Comparison of ENCODE assay signal across 24 mouse cellular contexts in the genomic region with DNA sequence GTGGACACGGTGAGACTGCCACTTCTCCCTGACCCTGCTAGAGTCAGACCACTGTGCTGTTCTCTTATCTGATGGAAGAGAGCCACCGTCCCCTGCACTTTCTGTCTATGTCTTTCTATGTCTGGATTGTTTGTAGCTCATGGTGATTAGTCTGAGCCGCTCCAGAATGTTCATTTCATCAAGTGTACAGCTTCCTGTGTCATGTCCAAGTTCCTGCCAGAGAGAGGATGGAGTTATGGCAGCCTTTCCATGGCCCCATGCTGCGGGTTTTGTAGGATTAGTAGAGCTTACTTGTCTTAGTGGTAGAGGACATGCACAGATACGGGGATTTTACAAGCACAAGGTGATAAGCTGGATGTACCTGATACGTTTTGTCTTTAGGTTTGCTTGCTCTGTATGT. TPM values are rescaled to one million over a fixed set of nuclear protein-coding genes. Genes with fewer than 3 reads are reported as not detected.
DNase-seq lines count a peak whose midpoint lies in the region; ATAC-seq and TF ChIP-seq lines count a peak whose summit lies in the region.
"Had no signal": no experiment of that assay in that cellular context is flagged by ENCODE, and none has a peak within 500 bp of the region (broad histone marks: within the 10 kb centered on the region; RNA-seq: fewer than 3 reads in every experiment).

No protein-coding gene starts in this region.

- peak; percentile 29 to 44 for DNase-seq in cerebellum, postnatal 10 days
- no peak for DNase-seq in cerebellum, postnatal 36 days
- peak; percentile 64 for DNase-seq in kidney, postnatal 0 days (ENCODE audit: low spot score)
- DNase-seq in kidney, adult 18-20 months = no peak
- peak; percentile 27 for DNase-seq in lung, postnatal 10 days
- DNase-seq in lung, postnatal 4 days = no peak
- peak; percentile 15 for DNase-seq in A20 (ENCODE audit: low read depth, low spot score)
- no peak for DNase-seq in right cerebral cortex, postnatal 36 days (ENCODE audit: low spot score in 2 of 2)
- DNase-seq: adrenal gland, adult 8-10 months; cerebellum, adult 9-11 months; forebrain, postnatal 0 days; heart, adult 11 months; kidney, adult 11 months; layer of hippocampus, adult 9-11 months; left cerebral cortex, postnatal 4 days; lung, embryonic 14.5 days; right cerebral cortex, postnatal 25 days had no signal

- H3K4me3 ChIP-seq in kidney, postnatal 0 days (replicated peaks; ENCODE audit: low read depth, low read length) = no peak overlapping the region
- H3K4me3 ChIP-seq: embryonic facial prominence, embryonic 15.5 days; forebrain, embryonic 10.5 days; left cerebral cortex, adult 2 months; megakaryocyte, embryonic 14.5 days had no signal

- no peak overlapping the region for H3K4me2 ChIP-seq in kidney, postnatal 0 days (ENCODE audit: low read length)
- H3K4me2 ChIP-seq: embryonic facial prominence, embryonic 15.5 days; lung, embryonic 14.5 days had no signal

- no peaks in the 10 kb centered on the region for H3K9me3 ChIP-seq in kidney, postnatal 0 days (replicated peaks; ENCODE audit: low read length)
- H3K9me3 ChIP-seq: embryonic facial prominence, embryonic 15.5 days; forebrain, embryonic 10.5 days; megakaryocyte, embryonic 14.5 days had no signal

- H3K27me3 ChIP-seq in kidney, postnatal 0 days (ENCODE audit: insufficient read depth, low read length) = no peaks in the 10 kb centered on the region
- H3K27me3 ChIP-seq: embryonic facial prominence, embryonic 15.5 days; megakaryocyte, embryonic 14.5 days; Patski had no signal

- no peaks in the 10 kb centered on the region for H3K4me1 ChIP-seq in kidney, postnatal 0 days (replicated peaks; ENCODE audit: insufficient read depth, low read length)
- H3K4me1 ChIP-seq: embryonic facial prominence, embryonic 15.5 days; forebrain, embryonic 10.5 days had no signal

- H3K36me3 ChIP-seq in kidney, postnatal 0 days (ENCODE audit: insufficient read depth, low read length) = peaks cover 53% of the 10 kb centered on the region

- 58% methylated on average over 6 of the region's 6 CpGs for WGBS in kidney, postnatal 0 days

- H3K27ac ChIP-seq in kidney, postnatal 0 days = no peak overlapping the region
- H3K27ac ChIP-seq: embryonic facial prominence, embryonic 15.5 days; forebrain, embryonic 10.5 days had no signal

- no peak for TF ChIP-seq CTCF in kidney, postnatal 0 days (IDR thresholded peaks at IDR 0.05; ENCODE audit: low read depth)

- no peak; the same call in 1 of the 2 replicates for ATAC-seq in kidney, postnatal 0 days (replicated peaks; ENCODE audit: low FRiP score, low read depth)
- ATAC-seq: forebrain, postnatal 0 days; hindbrain, embryonic 16.5 days; midbrain, embryonic 16.5 days; Patski had no signal

- H3K9ac ChIP-seq in kidney, postnatal 0 days (ENCODE audit: low read depth, low read length) = no peak overlapping the region
- H3K9ac ChIP-seq: embryonic facial prominence, embryonic 15.5 days; forebrain, postnatal 0 days; lung, embryonic 14.5 days had no signal

RNA-seq across cellular contexts. Expression of a gene that starts 16.9 kb away (rescaled TPM):
- polyA plus RNA-seq in kidney, postnatal 0 days (2015; fragmentation: Nextera tagmentation; extraction: Ambion mirVana) = 8.0 and 8.3 TPM in 2 replicates

RNA-seq across cellular contexts. Expression of a gene that starts 50.6 kb away (rescaled TPM):
- polyA plus RNA-seq in kidney, postnatal 0 days (2015; fragmentation: Nextera tagmentation; extraction: Ambion mirVana) = 27.6 and 28.3 TPM in 2 replicates

Comparison
In these comparisons a context has a peak if more than half of its experiments do, and no peak if none do; other contexts are left out.
1. DNase-seq: peak in cerebellum, postnatal 10 days (2 of 2), kidney, postnatal 0 days (single experiment), lung, postnatal 10 days (single experiment) and A20 (single experiment); none in cerebellum, postnatal 36 days (0 of 2), kidney, adult 18-20 months (single experiment), lung, postnatal 4 days (0 of 2) and right cerebral cortex, postnatal 36 days (0 of 2).